Mouse (Mus musculus) yolk sac, embryonic 10.5 days (tissue): ENCODE results near the gene Pex10.

Source experiments
- DNase-seq: peaks from one replicate; pipeline ENCODE4 v3.0.0-alpha.2; 2017; ENCODE audit warnings: low spot score

Gene Pex10

GRCm38 (mm10) chr4:155066834-155067522 is at the start of gene Pex10:
TSS of gene Pex10 (plus strand) at chr4:155067016.
- DNase-seq = peak; percentile 98

GRCm38 (mm10) chr4:155017253-155017878 is 49.5 kb upstream of the Pex10 start:
- DNase-seq = no peak

- no peak for DNase-seq
Measured at GRCm38 (mm10) chr4:155018066-155018465, 48.8 kb upstream of the Pex10 start.

GRCm38 (mm10) chr4:155018601-155019335 is 48.0 kb upstream of the Pex10 start:
- DNase-seq = peak; percentile 28

- DNase-seq = peak; percentile 6
Measured at GRCm38 (mm10) chr4:155019336-155019847, 47.4 kb upstream of the Pex10 start.

- DNase-seq = no peak
Measured at GRCm38 (mm10) chr4:155020141-155020540, 46.7 kb upstream of the Pex10 start.

GRCm38 (mm10) chr4:155020813-155021212 is 46.0 kb upstream of the Pex10 start:
- DNase-seq = no peak

- DNase-seq = no peak
Measured at GRCm38 (mm10) chr4:155022228-155022855, 44.5 kb upstream of the Pex10 start.

GRCm38 (mm10) chr4:155024170-155025010 is 42.4 kb upstream of the Pex10 start:
- no peak for DNase-seq

- no peak for DNase-seq
Measured at GRCm38 (mm10) chr4:155033115-155033514, 33.7 kb upstream of the Pex10 start.

- no peak for DNase-seq
Measured at GRCm38 (mm10) chr4:155034202-155034601, 32.6 kb upstream of the Pex10 start.

GRCm38 (mm10) chr4:155034787-155035186 is 32.0 kb upstream of the Pex10 start:
- DNase-seq = no peak

- no peak for DNase-seq
Measured at GRCm38 (mm10) chr4:155040197-155040596, 26.6 kb upstream of the Pex10 start.

- DNase-seq = no peak
Measured at GRCm38 (mm10) chr4:155040696-155041095, 26.1 kb upstream of the Pex10 start.

- DNase-seq = no peak
Measured at GRCm38 (mm10) chr4:155042606-155043288, 24.1 kb upstream of the Pex10 start.

- DNase-seq = no peak
Measured at GRCm38 (mm10) chr4:155043289-155043625, 23.6 kb upstream of the Pex10 start.

GRCm38 (mm10) chr4:155046636-155047035 is 20.2 kb upstream of the Pex10 start:
- DNase-seq = no peak

GRCm38 (mm10) chr4:155050116-155050515 is 16.7 kb upstream of the Pex10 start:
- no peak for DNase-seq

GRCm38 (mm10) chr4:155056724-155057123 is 10.1 kb upstream of the Pex10 start, which contains the start of gene Plch2:
TSS of gene Plch2 (minus strand) at chr4:155056784.
- DNase-seq = no peak

GRCm38 (mm10) chr4:155058325-155058724 is 8.5 kb upstream of the Pex10 start:
- no peak for DNase-seq

GRCm38 (mm10) chr4:155063895-155064294 is 2.9 kb upstream of the Pex10 start:
- DNase-seq = no peak
